Mouse (Mus musculus): Measurements from ENCODE around the gene Atp5g3. TPM values are rescaled to one million over a fixed set of nuclear protein-coding genes. Genes with fewer than 3 reads are reported as not detected.
"Not testable (repeated sequence)": the region's sequence is repeated elsewhere in the genome, so short reads cannot be mapped to it uniquely, and the experiment has no call there.

The Atp5g3 gene
- total RNA-seq, 2 experiments from 2014 or later, result 3,414 to 3,928 TPM

DNA sequence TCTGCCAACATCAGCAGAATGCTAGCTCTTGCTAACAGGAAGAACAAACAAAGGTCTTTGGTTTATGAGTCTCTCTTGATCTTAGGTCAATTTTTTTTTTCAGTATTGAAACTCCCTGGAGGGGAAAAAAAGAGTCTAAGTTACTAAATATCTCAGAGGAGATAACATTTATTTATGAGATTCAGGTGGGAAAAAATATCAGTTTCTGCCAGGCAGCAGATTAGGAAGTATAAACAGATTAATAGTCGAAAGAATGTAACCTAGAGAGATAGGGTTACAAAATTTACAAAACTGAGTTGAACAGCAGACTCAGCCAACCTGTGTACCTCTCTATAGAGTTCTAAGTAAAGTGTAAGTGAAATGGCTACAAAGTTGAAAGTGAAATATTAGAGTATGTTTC, 10.8 kb downstream of the Atp5g3 start:
- DNase-seq, result no peak

DNA sequence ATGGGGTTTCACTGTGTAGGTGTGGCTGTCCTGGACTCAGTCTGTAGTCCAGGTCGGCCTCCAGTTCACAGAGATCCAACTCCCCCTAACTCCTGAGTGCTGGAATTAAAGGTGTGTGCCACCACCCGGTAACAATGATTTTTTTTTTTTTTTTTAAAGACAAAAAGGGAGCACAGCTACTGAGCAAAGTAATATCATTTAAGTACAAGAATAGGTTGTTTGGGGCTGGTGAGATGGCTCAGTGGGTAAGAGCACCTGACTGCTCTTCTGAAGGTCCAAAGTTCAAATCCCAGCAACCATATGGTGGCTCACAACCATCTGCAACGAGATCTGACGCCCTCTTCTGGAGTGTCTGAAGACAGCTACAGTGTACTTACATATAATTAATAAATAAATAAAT, 14.2 kb downstream of the Atp5g3 start:
- DNase-seq, result not testable (repeated sequence)

DNA sequence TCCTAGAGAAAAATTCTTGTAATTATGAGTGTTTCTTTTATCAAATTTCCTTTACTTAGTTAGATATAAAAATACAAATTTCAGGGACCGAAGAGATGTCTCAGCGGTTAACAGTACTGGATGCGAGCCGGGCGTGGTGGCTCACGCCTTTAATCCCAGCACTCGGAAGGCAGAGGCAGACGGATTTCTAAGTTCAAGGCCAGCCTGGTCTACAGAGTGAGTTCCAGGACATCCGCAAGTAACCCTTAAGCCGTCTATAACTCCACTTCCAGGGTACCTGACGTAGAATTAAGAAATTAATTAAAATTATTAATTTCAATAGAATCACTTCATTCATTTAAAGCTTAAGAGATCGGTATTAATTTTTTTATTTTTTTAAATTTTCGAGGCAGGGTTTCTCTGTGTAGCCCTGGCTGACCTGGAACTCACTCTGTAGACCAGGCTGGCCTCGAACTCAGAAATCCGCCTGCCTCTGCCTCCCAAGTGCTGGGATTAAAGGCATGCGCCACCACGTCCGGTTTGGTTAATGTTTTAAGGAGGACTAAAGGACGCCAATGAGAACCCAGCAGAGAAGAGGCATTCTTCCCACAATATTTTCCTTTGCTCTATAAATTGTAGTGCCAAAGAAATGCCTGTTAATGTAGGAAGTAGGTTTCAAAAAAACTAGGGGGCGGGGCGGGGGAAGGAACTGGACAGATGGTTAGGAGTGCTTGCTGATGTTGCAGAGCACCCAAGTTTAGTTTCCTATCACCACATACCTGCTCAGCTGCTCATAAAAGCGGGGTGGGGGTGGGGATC, 17.5 kb downstream of the Atp5g3 start:
- no peak for DNase-seq

DNA sequence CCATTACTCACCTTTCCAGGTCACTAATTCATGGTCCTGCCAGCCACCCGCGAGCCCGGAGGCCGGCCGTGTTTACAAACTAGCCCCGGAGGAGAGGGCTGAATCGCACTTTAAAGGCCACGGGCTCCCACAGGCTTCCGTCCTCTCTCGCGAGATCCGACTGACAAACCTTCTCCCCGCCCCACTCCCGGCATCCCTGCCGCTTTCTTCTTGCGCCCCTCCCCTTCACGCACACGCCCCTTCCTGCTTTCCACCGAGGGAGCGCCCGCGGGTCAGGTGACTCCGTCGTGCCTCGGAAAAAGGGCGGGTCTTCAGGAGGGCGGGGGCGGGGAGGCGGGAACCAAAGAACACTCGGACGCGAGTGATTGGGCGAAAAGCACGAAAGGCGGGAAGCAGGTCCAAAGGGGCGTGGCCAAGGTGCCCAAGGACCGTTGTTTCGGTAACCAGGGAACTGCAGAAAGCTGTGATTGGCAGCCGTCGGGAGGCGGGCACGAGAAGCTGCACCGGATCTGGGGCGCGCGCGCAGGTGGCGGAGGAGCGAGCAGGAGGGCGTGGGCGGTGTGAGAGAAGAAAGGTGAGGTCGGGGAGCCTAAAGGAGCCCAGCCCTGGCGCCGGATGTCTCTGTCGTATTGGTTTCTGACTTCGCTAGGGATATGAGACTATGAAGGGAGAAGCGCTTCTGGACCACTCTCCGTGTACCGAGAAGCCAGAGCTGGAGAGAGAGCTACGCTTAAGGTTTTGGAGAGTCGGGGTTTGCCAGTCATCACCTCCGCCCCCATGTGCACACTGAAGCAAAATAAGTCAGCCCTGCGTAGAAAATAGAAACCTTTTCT, 18.4 kb downstream of the Atp5g3 start, which contains the start of gene Atf2:
Atf2 (minus strand) TSS at position 176 of the 833 bp plus-strand sequence.
- DNase-seq, result peak; percentile 99

GRCm38 (mm10) chr2:73891701-73892463, 19.2 kb downstream of the Atp5g3 start:
- DNase-seq, result no peak

- no peak for DNase-seq
Measured at GRCm38 (mm10) chr2:73885997-73886396, 25.1 kb downstream of the Atp5g3 start.

GRCm38 (mm10) chr2:73877891-73878290, 33.2 kb downstream of the Atp5g3 start:
- DNase-seq, result no peak

DNA sequence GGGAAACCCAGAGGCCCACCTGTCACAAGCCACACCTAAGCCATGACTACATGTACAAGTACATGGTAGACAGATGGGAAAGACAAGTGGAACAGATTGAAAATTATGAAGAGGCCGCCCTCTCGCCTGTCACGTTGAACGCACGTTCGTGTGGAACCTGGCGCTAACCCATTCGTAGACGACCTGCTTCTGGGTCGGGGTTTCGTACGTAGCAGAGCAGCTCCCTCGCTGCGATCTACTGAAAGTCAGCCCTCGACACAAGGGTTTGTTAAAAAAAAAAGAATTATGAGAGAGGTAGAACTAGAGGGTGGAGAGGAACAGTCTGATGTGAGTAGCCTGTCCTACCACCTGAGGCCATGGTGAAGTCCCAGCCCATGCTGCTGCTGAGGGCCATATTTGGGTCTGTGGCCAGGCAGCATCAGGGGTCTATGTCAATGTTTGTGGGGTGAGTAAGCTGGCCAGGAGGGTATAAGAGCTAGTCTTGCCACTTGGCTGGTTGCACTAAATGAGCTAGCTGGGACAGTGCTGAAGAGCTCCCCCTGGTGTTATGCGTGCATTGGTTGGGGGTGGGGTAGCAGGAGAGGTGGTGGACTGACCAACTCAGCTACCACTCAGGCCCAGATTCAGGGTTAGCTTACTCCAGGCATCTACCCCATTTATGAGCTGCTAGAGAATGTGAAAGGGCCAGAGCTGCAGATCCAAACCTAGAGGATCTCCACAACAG, 43.2 kb downstream of the Atp5g3 start:
- DNase-seq, result peak; percentile 33 to 77

- DNase-seq, result peak in 1 of 2 experiments; percentile 7
Measured at GRCm38 (mm10) chr2:73860046-73860624, 51.0 kb downstream of the Atp5g3 start.

Other genes with a start within 250 kb of the Atp5g3 start
- gene Chn1, start 136.0 kb downstream of the Atp5g3 start, total RNA-seq (2021), result 10 to 100 TPM; 33.5 to 36.7 TPM
- 10 to 100 TPM; 40.5 to 46.1 TPM for gene Atf2, start 18.7 kb downstream of the Atp5g3 start, total RNA-seq (2021)